Mouse (Mus musculus): Measurements from ENCODE around the gene Kalrn. TPM values are rescaled to one million over a fixed set of nuclear protein-coding genes. Genes with fewer than 3 reads are reported as not detected.

Kalrn gene
- polyA plus RNA-seq, 2 experiments = 8.8 to 11.7 TPM

GRCm38 (mm10) chr16:34175625-34176024 is 397.7 kb downstream of the Kalrn start:
- WGBS = 87% methylated on average over 4 of the region's 4 CpGs
- TF ChIP-seq POLR2A (IDR thresholded peaks at IDR 0.05; ENCODE audit: borderline replicate concordance, extremely low read depth, insufficient read depth, insufficient read length) = no peak
- DNase-seq (ENCODE audit: low spot score) (no peak), ATAC-seq (ENCODE audit: low FRiP score, low read depth) (no peak)
- H3K4me2 ChIP-seq (replicated peaks; ENCODE audit: low read depth, low read length, severe bottlenecking) = no peak overlapping the region
- H3K9me3 ChIP-seq (ENCODE audit: control insufficient read depth, low read length) = no peaks in the 10 kb centered on the region
- H3K27ac ChIP-seq (replicated peaks; ENCODE audit: low read depth, low read length) = no peak overlapping the region
- H3K4me3 ChIP-seq (replicated peaks; ENCODE audit: low read length) = no peak overlapping the region
- H3K27me3 ChIP-seq (ENCODE audit: control insufficient read depth, insufficient read depth, low read length) = no peaks in the 10 kb centered on the region
- no peak overlapping the region for H3K9ac ChIP-seq (ENCODE audit: low read depth, low read length, severe bottlenecking)
- H3K4me1 ChIP-seq (ENCODE audit: control insufficient read depth, insufficient read depth, low read length) = no peaks in the 10 kb centered on the region; the same call in 1 of the 2 replicates
- peaks cover 63% of the 10 kb centered on the region for H3K36me3 ChIP-seq (ENCODE audit: control insufficient read depth, insufficient read depth, low read length)

GRCm38 (mm10) chr16:34172572-34173181 is 400.7 kb downstream of the Kalrn start:
- no peaks in the 10 kb centered on the region for H3K9me3 ChIP-seq (ENCODE audit: control insufficient read depth, low read length)
- 89% methylated on average over 11 of the region's 11 CpGs for WGBS
- no peak for ATAC-seq (ENCODE audit: low FRiP score, low read depth)
- TF ChIP-seq POLR2A (IDR thresholded peaks at IDR 0.05; ENCODE audit: borderline replicate concordance, extremely low read depth, insufficient read depth, insufficient read length) = no peak
- H3K27ac ChIP-seq (replicated peaks; ENCODE audit: low read depth, low read length) = no peak overlapping the region
- H3K4me1 ChIP-seq (ENCODE audit: control insufficient read depth, insufficient read depth, low read length) = no peaks in the 10 kb centered on the region
- no peaks in the 10 kb centered on the region for H3K27me3 ChIP-seq (ENCODE audit: control insufficient read depth, insufficient read depth, low read length)
- no peak overlapping the region for H3K4me2 ChIP-seq (replicated peaks; ENCODE audit: low read depth, low read length, severe bottlenecking)
- H3K4me3 ChIP-seq (replicated peaks; ENCODE audit: low read length) = no peak overlapping the region
- DNase-seq (ENCODE audit: low spot score) = no peak
- peaks cover 56% of the 10 kb centered on the region for H3K36me3 ChIP-seq (ENCODE audit: control insufficient read depth, insufficient read depth, low read length)
- no peak overlapping the region for H3K9ac ChIP-seq (ENCODE audit: low read depth, low read length, severe bottlenecking)

GRCm38 (mm10) chr16:34167042-34167441 is 406.3 kb downstream of the Kalrn start:
- ATAC-seq (ENCODE audit: low FRiP score, low read depth) = no peak
- no peak for TF ChIP-seq POLR2A (IDR thresholded peaks at IDR 0.05; ENCODE audit: borderline replicate concordance, extremely low read depth, insufficient read depth, insufficient read length)
- no peaks in the 10 kb centered on the region for H3K4me1 ChIP-seq (ENCODE audit: control insufficient read depth, insufficient read depth, low read length)
- no peak overlapping the region for H3K9ac ChIP-seq (ENCODE audit: low read depth, low read length, severe bottlenecking)
- DNase-seq (ENCODE audit: low spot score) = no peak
- H3K36me3 ChIP-seq (ENCODE audit: control insufficient read depth, insufficient read depth, low read length) = peaks cover 10% of the 10 kb centered on the region; the same call in 1 of the 2 replicates
- H3K27me3 ChIP-seq (ENCODE audit: control insufficient read depth, insufficient read depth, low read length) = no peaks in the 10 kb centered on the region
- H3K4me2 ChIP-seq (replicated peaks; ENCODE audit: low read depth, low read length, severe bottlenecking) = no peak overlapping the region
- H3K4me3 ChIP-seq (replicated peaks; ENCODE audit: low read length) = no peak overlapping the region
- WGBS = 81% methylated on average over 5 of the region's 5 CpGs
- no peaks in the 10 kb centered on the region for H3K9me3 ChIP-seq (ENCODE audit: control insufficient read depth, low read length)
- H3K27ac ChIP-seq (replicated peaks; ENCODE audit: low read depth, low read length) = no peak overlapping the region

- Histone ChIP-seq H3K36me3 (ENCODE audit: control insufficient read depth, insufficient read depth, low read length) (no peaks in the 10 kb centered on the region), H3K9me3 (ENCODE audit: control insufficient read depth, low read length) (no peaks in the 10 kb centered on the region), H3K4me2 (replicated peaks; ENCODE audit: low read depth, low read length, severe bottlenecking) (no peak overlapping the region), H3K4me1 (ENCODE audit: control insufficient read depth, insufficient read depth, low read length) (no peaks in the 10 kb centered on the region), H3K4me3 (replicated peaks; ENCODE audit: low read length) (no peak overlapping the region), H3K27ac (replicated peaks; ENCODE audit: low read depth, low read length) (no peak overlapping the region), H3K27me3 (ENCODE audit: control insufficient read depth, insufficient read depth, low read length) (no peaks in the 10 kb centered on the region), H3K9ac (ENCODE audit: low read depth, low read length, severe bottlenecking) (no peak overlapping the region)
- no peak for DNase-seq (ENCODE audit: low spot score)
- TF ChIP-seq POLR2A (IDR thresholded peaks at IDR 0.05; ENCODE audit: borderline replicate concordance, extremely low read depth, insufficient read depth, insufficient read length) = no peak
- ATAC-seq (ENCODE audit: low FRiP score, low read depth) = no peak
- WGBS = 77% methylated on average over 9 of the region's 9 CpGs
Observed at GRCm38 (mm10) chr16:34163086-34163485, 410.2 kb downstream of the Kalrn start.

GRCm38 (mm10) chr16:34159576-34159975 is 413.8 kb downstream of the Kalrn start:
- WGBS = 91% methylated on average over 3 of the region's 3 CpGs
- Histone ChIP-seq H3K4me1 (ENCODE audit: control insufficient read depth, insufficient read depth, low read length) (no peaks in the 10 kb centered on the region), H3K27ac (replicated peaks; ENCODE audit: low read depth, low read length) (no peak overlapping the region), H3K9ac (ENCODE audit: low read depth, low read length, severe bottlenecking) (no peak overlapping the region), H3K36me3 (ENCODE audit: control insufficient read depth, insufficient read depth, low read length) (no peaks in the 10 kb centered on the region), H3K9me3 (ENCODE audit: control insufficient read depth, low read length) (no peaks in the 10 kb centered on the region), H3K4me3 (replicated peaks; ENCODE audit: low read length) (no peak overlapping the region), H3K4me2 (replicated peaks; ENCODE audit: low read depth, low read length, severe bottlenecking) (no peak overlapping the region), H3K27me3 (ENCODE audit: control insufficient read depth, insufficient read depth, low read length) (no peaks in the 10 kb centered on the region)
- ATAC-seq (ENCODE audit: low FRiP score, low read depth) (no peak), DNase-seq (ENCODE audit: low spot score) (peak; percentile 5)
- no peak for TF ChIP-seq POLR2A (IDR thresholded peaks at IDR 0.05; ENCODE audit: borderline replicate concordance, extremely low read depth, insufficient read depth, insufficient read length)

All from limb, embryonic 14.5 days (tissue).